Mouse (Mus musculus): ENCODE measurements around the gene Ppfibp2.

Ppfibp2 gene

DNA sequence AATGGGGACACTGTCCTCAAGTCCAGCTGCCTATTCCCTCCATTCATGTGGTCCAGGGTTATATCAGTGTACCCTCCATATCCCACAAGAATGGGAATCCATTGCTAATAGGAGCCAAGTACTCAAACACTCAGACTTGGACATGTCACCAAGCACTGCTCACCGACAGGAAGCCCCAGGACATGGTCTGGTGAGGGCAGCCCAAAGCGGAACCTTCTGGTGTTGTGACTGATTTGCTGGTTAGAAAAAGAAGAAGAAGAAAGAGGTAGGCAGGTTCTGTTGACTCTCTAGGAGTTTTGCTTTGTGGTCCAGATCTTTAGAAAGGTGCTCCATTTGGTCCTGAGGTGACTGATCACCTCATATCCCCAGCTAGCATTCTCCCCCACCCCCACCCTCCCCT lies 161.7 kb downstream of the Ppfibp2 start:
- DNase-seq (ENCODE audit: low spot score in 2 of 2) = no peak

GRCm38 (mm10) chr7:107757308-107758151 lies 162.5 kb downstream of the Ppfibp2 start, which contains the start of gene Cyb5r2:
Gene Cyb5r2, minus strand, starts transcription at chr7:107758032.
- DNase-seq (ENCODE audit: low spot score in 2 of 2) = peak in 1 of 2 experiments; percentile 33

GRCm38 (mm10) chr7:107770812-107771211 lies 175.8 kb downstream of the Ppfibp2 start:
- no peak for DNase-seq (ENCODE audit: low spot score in 2 of 2)

GRCm38 (mm10) chr7:107778216-107778615 lies 183.2 kb downstream of the Ppfibp2 start:
- no peak for DNase-seq (ENCODE audit: low spot score in 2 of 2)

GRCm38 (mm10) chr7:107779611-107780010 lies 184.6 kb downstream of the Ppfibp2 start:
- no peak for DNase-seq (ENCODE audit: low spot score in 2 of 2)

DNA sequence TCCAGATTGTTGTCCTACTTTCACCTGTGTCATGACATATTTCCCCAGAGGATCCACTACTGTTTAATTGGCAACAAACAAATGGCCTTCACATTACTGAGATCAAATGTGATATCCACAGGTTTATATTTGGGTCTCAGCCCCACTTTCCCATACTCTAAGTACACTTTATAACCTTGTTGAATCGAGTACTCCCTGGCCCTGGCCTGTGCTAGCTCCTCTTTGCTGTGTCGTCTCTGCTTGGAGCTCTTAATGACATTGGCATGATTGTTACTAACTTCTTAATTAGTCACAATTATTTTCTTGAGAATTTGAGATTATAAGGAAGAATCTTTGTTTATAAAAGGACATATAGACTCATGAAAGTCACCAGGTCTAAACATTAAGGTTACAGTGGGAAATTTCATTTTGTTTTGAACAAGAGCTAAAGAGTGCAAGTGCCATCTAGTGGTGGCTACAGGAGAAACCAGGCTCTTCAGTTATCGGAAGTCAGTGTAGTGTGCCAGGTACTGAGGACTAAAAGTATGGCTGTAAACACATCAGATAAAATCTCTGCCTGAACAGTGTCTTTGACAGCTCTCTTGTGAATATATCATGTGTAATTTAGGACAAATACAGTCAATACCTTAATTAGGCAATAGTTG lies 193.1 kb downstream of the Ppfibp2 start:
- DNase-seq (ENCODE audit: low spot score in 2 of 2) = no peak

GRCm38 (mm10) chr7:107796500-107796899 lies 201.5 kb downstream of the Ppfibp2 start:
- DNase-seq (ENCODE audit: low spot score in 2 of 2) = no peak
